In genomic region chr14:121214636-121215257, GRCm38 (mm10) we compare ENCODE assay signal across 16 mouse cellular contexts.
DNase-seq lines count a peak whose midpoint lies in the region; ATAC-seq and TF ChIP-seq lines count a peak whose summit lies in the region.
"Had no signal": no experiment of that assay in that cellular context is flagged by ENCODE, and none has a peak within 500 bp of the region (broad histone marks: within the 10 kb centered on the region; RNA-seq: fewer than 3 reads in every experiment).

No protein-coding gene starts in this region.

- DNase-seq in kidney, adult 2 months, result peak; percentile 37
- DNase-seq in ES-CJ7 (ENCODE audit: low read depth, low spot score) (peak; percentile 36), R1 (ENCODE audit: low read depth, low spot score) (peak; percentile 44)
- no peak for DNase-seq in retina, embryonic 14.5 days (ENCODE audit: low spot score)
- DNase-seq in thymus, postnatal 14 days, result no peak
- DNase-seq: cerebellum, postnatal 14 days; kidney, adult 18-20 months; layer of hippocampus, adult 9-11 months; thymus, postnatal 4 days had no signal

- no peaks in the 10 kb centered on the region for H3K4me1 ChIP-seq in kidney, adult 2 months (ENCODE audit: control insufficient read depth, insufficient read depth, low read length)
- H3K4me1 ChIP-seq in kidney, embryonic 16.5 days (ENCODE audit: insufficient read depth, low read length), result peaks cover 9% of the 10 kb centered on the region; the same call in 1 of the 2 replicates
- peaks cover 24% of the 10 kb centered on the region for H3K4me1 ChIP-seq in lung, embryonic 15.5 days
- peaks cover 42% of the 10 kb centered on the region for H3K4me1 ChIP-seq in heart, embryonic 12.5 days (replicated peaks)

- no peaks in the 10 kb centered on the region for H3K36me3 ChIP-seq in kidney, adult 2 months (ENCODE audit: control insufficient read depth, insufficient read depth, low read length)
- peaks cover 9% of the 10 kb centered on the region for H3K36me3 ChIP-seq in kidney, embryonic 16.5 days (ENCODE audit: insufficient read depth, low read length)
- H3K36me3 ChIP-seq in lung, embryonic 15.5 days, result no peaks in the 10 kb centered on the region
- H3K36me3 ChIP-seq in heart, embryonic 12.5 days, result peaks cover 16% of the 10 kb centered on the region

- no peak overlapping the region for H3K27ac ChIP-seq in kidney, adult 2 months (ENCODE audit: insufficient read depth, low read depth, low read length)
- H3K27ac ChIP-seq in kidney, embryonic 16.5 days (ENCODE audit: low read length), result no peak overlapping the region
- peak overlapping the region; percentile 71 for H3K27ac ChIP-seq in lung, embryonic 15.5 days
- no peak overlapping the region for H3K27ac ChIP-seq in heart, embryonic 12.5 days (ENCODE audit: poor library complexity, severe bottlenecking)
- H3K27ac ChIP-seq: forebrain, embryonic 10.5 days; heart, embryonic 13.5 days; hindbrain, embryonic 10.5 days; liver, embryonic 14.5 days had no signal

- H3K4me2 ChIP-seq in kidney, embryonic 16.5 days (replicated peaks; ENCODE audit: low read depth, low read length), result no peak overlapping the region
- no peak overlapping the region for H3K4me2 ChIP-seq in lung, embryonic 15.5 days
- H3K4me2 ChIP-seq in heart, embryonic 12.5 days, result no peak overlapping the region
- H3K4me2 ChIP-seq: heart, embryonic 13.5 days had no signal

- WGBS in kidney, adult 2 months, result 69% methylated on average over 11 of the region's 11 CpGs
- WGBS in kidney, embryonic 16.5 days, result 90% methylated on average over 11 of the region's 11 CpGs
- WGBS in lung, embryonic 15.5 days, result 60% methylated on average over 11 of the region's 11 CpGs
- 73% methylated on average over 11 of the region's 11 CpGs for WGBS in heart, embryonic 12.5 days

- no peak for TF ChIP-seq CTCF in kidney, adult 2 months (conservative IDR thresholded peaks at IDR 0.05; ENCODE audit: insufficient read depth, insufficient read length, low read depth, low read length)

- no peak overlapping the region for H3K9ac ChIP-seq in kidney, embryonic 16.5 days (replicated peaks; ENCODE audit: low read length)
- H3K9ac ChIP-seq in lung, embryonic 15.5 days, result no peak overlapping the region
- H3K9ac ChIP-seq in heart, embryonic 12.5 days, result no peak overlapping the region
- H3K9ac ChIP-seq: heart, embryonic 13.5 days; liver, embryonic 14.5 days had no signal

- no peaks in the 10 kb centered on the region for H3K27me3 ChIP-seq in kidney, adult 2 months (replicated peaks; ENCODE audit: control insufficient read depth, insufficient read depth, low read length)
- H3K27me3 ChIP-seq in kidney, embryonic 16.5 days (ENCODE audit: insufficient read depth, low read length), result no peaks in the 10 kb centered on the region
- no peaks in the 10 kb centered on the region for H3K27me3 ChIP-seq in lung, embryonic 15.5 days
- no peaks in the 10 kb centered on the region for H3K27me3 ChIP-seq in heart, embryonic 12.5 days (replicated peaks)
- H3K27me3 ChIP-seq: heart, embryonic 13.5 days had no signal

- TF ChIP-seq POLR2A in kidney, adult 2 months (IDR thresholded peaks at IDR 0.05; ENCODE audit: low read depth, low read length), result no peak

- ATAC-seq in kidney, embryonic 16.5 days (ENCODE audit: low FRiP score, low TSS enrichment), result no peak
- no peak for ATAC-seq in lung, embryonic 15.5 days (ENCODE audit: borderline replicate concordance, extremely low read depth, low FRiP score, low TSS enrichment)
- ATAC-seq in heart, embryonic 12.5 days (ENCODE audit: insufficient number of reproducible peaks, low FRiP score), result no peak

- no peaks in the 10 kb centered on the region for H3K9me3 ChIP-seq in kidney, embryonic 16.5 days (ENCODE audit: low read length)
- no peaks in the 10 kb centered on the region for H3K9me3 ChIP-seq in lung, embryonic 15.5 days
- H3K9me3 ChIP-seq in heart, embryonic 12.5 days (replicated peaks), result no peaks in the 10 kb centered on the region
- H3K9me3 ChIP-seq: forebrain, embryonic 10.5 days; heart, embryonic 13.5 days; hindbrain, embryonic 10.5 days had no signal

- H3K4me3 ChIP-seq in kidney, adult 2 months (ENCODE audit: insufficient read depth, low read depth, low read length), result no peak overlapping the region
- H3K4me3 ChIP-seq in kidney, embryonic 16.5 days (ENCODE audit: low read length), result no peak overlapping the region
- no peak overlapping the region for H3K4me3 ChIP-seq in lung, embryonic 15.5 days
- H3K4me3 ChIP-seq in heart, embryonic 12.5 days, result no peak overlapping the region
- H3K4me3 ChIP-seq: forebrain, embryonic 10.5 days; heart, embryonic 13.5 days; hindbrain, embryonic 10.5 days had no signal

Comparison
In these comparisons a context has a peak if more than half of its experiments do, and no peak if none do; other contexts are left out.
1. DNase-seq: peak in kidney, adult 2 months (single experiment), ES-CJ7 (single experiment) and R1 (single experiment); none in retina, embryonic 14.5 days (single experiment) and thymus, postnatal 14 days (single experiment).